Mouse (Mus musculus): Measurements from ENCODE around the gene Arhgap27.

DNA sequence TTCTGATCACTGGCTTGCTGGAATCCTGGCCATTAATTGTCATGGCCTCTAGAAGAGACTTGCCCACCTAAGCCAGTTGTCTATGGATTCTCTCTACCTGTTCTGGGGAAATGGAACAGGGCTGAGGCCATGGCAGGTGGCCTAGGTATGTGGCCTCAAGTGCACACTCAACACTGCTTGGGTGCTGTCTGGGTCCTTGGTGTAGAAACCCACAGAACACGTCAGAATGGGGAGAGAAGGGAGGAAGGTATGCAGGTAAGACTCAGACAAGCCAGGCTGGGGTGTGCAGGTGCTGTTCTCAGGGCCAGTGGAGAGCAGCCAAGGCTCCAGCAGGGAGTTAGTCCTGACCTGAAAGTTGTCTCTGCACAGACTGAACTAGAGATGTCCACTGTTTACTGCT, 45.5 kb downstream of the Arhgap27 start:
- TF ChIP-seq CTCF (IDR thresholded peaks at IDR 0.05; ENCODE audit: borderline replicate concordance, insufficient read depth, low read depth, low read length) (no peak), POLR2A (IDR thresholded peaks at IDR 0.05; ENCODE audit: borderline replicate concordance, insufficient read depth, low read length) (no peak)

Data from cerebellum, adult 2 months (tissue).